Comparison of ENCODE assay signal across 8 mouse cellular contexts in the genomic region with DNA sequence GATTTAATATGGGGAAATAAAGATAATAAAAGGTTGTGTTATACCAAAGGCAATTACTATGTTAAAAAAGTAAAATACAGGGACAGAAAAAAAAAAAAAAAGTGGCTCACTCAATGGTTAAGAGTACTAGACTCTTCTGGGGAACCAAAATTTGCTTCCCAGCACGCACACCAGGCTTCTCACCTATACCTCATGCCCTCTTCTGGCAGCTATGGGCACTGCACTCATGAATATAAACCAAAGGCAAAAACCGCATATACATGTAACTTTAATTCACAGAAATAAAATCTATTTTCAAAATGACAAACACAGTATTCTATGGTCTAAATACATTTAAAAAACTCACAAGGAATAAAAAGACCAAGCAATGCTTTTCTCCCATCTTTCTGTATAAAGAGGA.
A peak's percentile ranks its signal among the peaks of the same experiment; 100 is the strongest.
DNase-seq lines count a peak whose midpoint lies in the region; ATAC-seq and TF ChIP-seq lines count a peak whose summit lies in the region.

No protein-coding gene starts in this region.

- intact Hi-C loops in left cerebral cortex, postnatal 14 days (cut with DNase I), result loop anchor here (5.0 to 10.0 kb wide), 2 partner anchors 34 to 52 kb away; no protein-coding TSS in a partner anchor

- H3K4me3 ChIP-seq in bone marrow macrophage, adult 2 months (ENCODE audit: insufficient read depth, low read length), result no peak overlapping the region

- 0 out of 2 replicates have a peak, but pooled peaks have one; percentile 27 for TF ChIP-seq CTCF in bone marrow macrophage, adult 2 months (IDR thresholded peaks at IDR 0.05; ENCODE audit: low read depth, low read length)

- H3K27ac ChIP-seq in bone marrow macrophage, adult 2 months (ENCODE audit: insufficient read depth, low read depth, low read length), result no peak overlapping the region

- 0 out of 2 replicates have a peak, but pooled peaks have one; percentile 68 for ATAC-seq in monocyte, adult 5-6 weeks (replicated peaks; ENCODE audit: insufficient number of reproducible peaks, low FRiP score, low TSS enrichment, poor library complexity, severe bottlenecking)

- DNase-seq in cerebellum, adult 18-20 months, result peak; percentile 14 to 19
- DNase-seq in cerebellum, adult 8-10 months, result no peak
- DNase-seq in left cerebral cortex, postnatal 14 days (ENCODE audit: low spot score in 2 of 2), result peak; percentile 44 to 58
- DNase-seq in left cerebral cortex, adult 9 months (ENCODE audit: low spot score in 2 of 2), result no peak
- peak; percentile 72 for DNase-seq in induced T-regulatory cell, adult 2 months (ENCODE audit: low read depth)
- no peak for DNase-seq in frontal cortex, postnatal 36 days (ENCODE audit: low spot score in 2 of 2)

- peaks cover 2% of the 10 kb centered on the region; the same call in 1 of the 2 replicates for H3K4me1 ChIP-seq in bone marrow macrophage, adult 2 months (ENCODE audit: control insufficient read depth, insufficient read depth, low read length)

- TF ChIP-seq POLR2A in bone marrow macrophage, adult 2 months (IDR thresholded peaks at IDR 0.05; ENCODE audit: borderline replicate concordance, low read depth, low read length), result no peak

Comparison
In these comparisons a context has a peak if more than half of its experiments do, and no peak if none do; other contexts are left out.
1. DNase-seq: peak in cerebellum, adult 18-20 months (2 of 2), left cerebral cortex, postnatal 14 days (2 of 2) and induced T-regulatory cell, adult 2 months (single experiment); none in cerebellum, adult 8-10 months (single experiment), left cerebral cortex, adult 9 months (0 of 2) and frontal cortex, postnatal 36 days (0 of 2).